Mouse (Mus musculus) liver (tissue): ENCODE data around the gene Cnot6l.

Source experiments
- DNase-seq: peaks from one replicate; pipeline ENCODE4 v3.0.0-alpha.2; 2020; ENCODE audit warnings: mixed read lengths

Gene Cnot6l

GRCm38 (mm10) chr5:96161578-96162398 lies 2.2 kb downstream of the Cnot6l start:
- peak; percentile 43 for DNase-seq

GRCm38 (mm10) chr5:96161263-96161577 lies 2.8 kb downstream of the Cnot6l start:
- DNase-seq = no peak

GRCm38 (mm10) chr5:96160467-96161262 lies 3.3 kb downstream of the Cnot6l start:
- DNase-seq = peak; percentile 17

DNA sequence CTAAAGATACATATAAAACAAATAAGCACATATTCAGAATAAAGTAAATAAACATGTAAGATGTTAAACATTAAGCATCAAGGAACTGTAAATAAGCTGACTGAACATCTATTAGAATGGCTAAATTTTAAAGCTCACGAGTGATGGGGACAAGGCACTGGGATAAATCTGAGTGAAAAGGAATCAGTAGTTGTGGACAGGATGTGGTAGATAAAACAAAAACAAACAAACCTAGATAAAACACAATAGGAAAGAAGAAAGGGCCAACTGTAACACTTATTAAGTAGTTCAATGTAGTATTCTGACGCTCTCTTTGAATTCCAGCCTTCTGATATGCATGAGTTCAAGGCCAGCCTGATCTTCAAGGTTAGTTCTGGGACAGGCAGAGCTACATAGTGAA lies 21.6 kb downstream of the Cnot6l start:
- DNase-seq = no peak

GRCm38 (mm10) chr5:96130683-96131082 lies 33.3 kb downstream of the Cnot6l start:
- no peak for DNase-seq

DNA sequence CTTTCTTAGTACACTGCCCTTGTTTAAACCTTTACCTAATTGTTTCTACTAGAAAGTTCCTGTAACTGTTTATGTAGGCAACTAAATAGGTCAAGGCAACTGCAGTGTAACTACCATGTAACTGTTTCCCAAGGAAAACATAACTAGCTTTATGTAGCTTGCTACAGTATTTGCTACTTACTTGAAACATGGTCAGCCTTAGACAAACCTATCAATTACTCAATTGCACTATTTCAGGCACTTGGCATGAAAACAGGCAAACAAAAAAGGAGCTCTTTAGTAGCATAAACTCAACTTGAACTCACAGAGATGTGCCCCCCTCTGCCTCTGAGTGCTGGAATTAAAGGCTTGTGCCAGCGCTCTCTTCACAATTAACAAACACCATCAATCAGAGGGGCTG lies 37.1 kb downstream of the Cnot6l start:
- DNase-seq = no peak

DNA sequence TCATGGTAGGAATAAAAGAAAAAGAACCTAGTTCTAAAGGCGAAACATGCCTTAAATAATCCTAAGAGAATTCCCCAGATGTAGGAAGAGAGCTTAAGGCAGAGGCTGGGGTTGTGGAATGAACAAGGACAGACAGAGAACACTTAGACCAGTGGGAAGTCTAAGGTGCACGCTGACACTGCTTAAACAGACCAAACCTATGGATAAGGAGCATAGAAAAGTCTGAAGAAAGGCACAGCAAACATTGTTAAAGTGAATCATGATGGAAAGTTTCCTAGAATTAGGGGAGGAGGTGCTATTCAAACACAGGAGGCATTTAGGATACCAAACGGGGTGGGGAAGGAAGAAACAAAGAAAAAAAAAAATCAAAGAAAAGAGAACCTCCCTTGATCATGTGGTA lies 49.0 kb downstream of the Cnot6l start:
- DNase-seq = no peak

- no peak for DNase-seq
These were observed 59.3 kb downstream of the Cnot6l start for GRCm38 (mm10) chr5:96104644-96105043.

DNA sequence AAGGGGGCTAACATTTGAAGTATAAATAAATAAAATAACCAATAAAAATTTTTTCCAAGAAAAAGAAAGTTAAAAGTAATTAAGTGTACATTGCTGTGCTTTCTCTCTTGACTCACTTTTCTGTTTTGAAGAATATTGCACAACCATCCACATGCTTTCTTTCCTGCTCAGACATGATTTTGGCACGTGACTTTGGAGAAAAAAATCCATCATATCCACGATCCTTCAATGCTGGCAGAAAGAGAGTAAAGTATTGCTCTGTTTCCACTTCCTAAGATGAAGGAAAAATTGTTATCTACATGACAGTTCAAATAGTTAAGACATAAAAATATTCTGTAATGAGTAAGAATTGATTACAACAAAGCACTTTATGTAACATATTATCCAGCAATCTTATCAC lies 72.5 kb downstream of the Cnot6l start:
- no peak for DNase-seq

- no peak for DNase-seq
These were observed 78.6 kb downstream of the Cnot6l start for GRCm38 (mm10) chr5:96085324-96085723.

- DNase-seq = no peak
These were observed 84.9 kb downstream of the Cnot6l start for GRCm38 (mm10) chr5:96079026-96079425.

GRCm38 (mm10) chr5:96065591-96065990 lies 98.4 kb downstream of the Cnot6l start:
- no peak for DNase-seq

DNA sequence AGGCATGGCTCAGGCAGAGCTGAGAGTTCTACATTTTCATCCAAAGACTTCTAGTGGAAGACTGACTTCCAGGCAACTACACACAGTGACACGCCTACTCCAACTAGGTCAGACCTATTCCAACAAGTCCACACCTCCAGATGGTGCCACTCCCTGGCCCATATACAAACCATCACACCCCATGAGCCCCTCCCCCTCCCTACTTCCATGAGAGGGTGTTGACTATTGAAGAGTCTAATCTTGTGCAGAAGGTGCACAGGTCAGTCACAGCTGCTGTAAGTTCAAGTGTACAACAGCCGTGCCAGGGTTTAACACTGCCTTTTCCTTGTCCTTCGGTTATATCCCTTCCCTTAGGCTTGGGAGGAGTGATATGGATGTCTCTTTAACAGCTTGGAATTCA lies 121.5 kb downstream of the Cnot6l start:
- no peak for DNase-seq

- no peak for DNase-seq
These were observed 122.4 kb downstream of the Cnot6l start for GRCm38 (mm10) chr5:96041507-96042104.

- DNase-seq = no peak
These were observed 124.7 kb downstream of the Cnot6l start for GRCm38 (mm10) chr5:96039188-96039840.

DNA sequence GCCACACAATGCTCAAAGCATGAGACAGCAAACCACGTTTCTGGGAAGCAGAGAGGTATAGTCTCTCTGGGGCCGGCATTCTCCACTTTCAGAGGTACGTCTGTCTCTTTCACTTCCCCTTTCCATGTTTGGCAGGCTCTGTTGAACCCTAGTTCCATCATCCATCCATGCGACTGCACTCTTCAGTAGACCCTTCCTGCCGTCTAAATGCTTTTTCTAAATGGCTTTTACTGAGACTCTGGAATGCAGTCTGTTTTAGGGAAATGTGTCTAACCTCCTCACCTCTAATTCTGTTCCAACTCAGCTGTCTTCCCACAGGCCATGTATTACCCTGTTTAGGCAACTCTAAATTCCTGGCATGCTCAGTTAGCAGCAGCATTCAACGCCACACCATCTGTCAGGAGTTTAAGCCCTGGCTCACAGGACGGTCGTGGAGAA lies 126.3 kb downstream of the Cnot6l start:
- DNase-seq = no peak

GRCm38 (mm10) chr5:96036125-96036672 lies 127.8 kb downstream of the Cnot6l start:
- no peak for DNase-seq

GRCm38 (mm10) chr5:96034101-96034500 lies 129.9 kb downstream of the Cnot6l start:
- DNase-seq = no peak

DNA sequence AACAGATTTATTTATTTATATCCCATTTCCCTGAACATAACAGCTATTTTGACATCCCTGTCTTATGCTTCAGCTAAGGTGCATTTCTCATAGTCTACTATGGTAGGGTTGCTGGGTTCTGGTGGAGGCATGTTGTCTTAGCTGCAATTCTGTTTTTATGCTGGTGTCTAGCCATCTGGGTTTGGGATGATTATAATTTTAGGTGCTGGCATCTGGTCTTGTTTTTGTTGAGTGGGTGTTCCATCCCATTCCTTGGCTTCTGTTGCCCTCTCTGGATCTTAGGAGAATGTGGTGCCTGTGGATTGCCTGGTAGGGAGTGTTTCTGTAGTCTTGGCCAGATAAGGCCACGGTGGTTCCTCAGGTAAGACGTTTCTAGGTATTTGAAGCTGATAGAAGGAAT lies 134.2 kb downstream of the Cnot6l start:
- no peak for DNase-seq
